Mouse (Mus musculus): ENCODE data around the gene Timm8b.
A peak's percentile ranks its signal among the peaks of the same experiment; 100 is the strongest.
"Not testable (repeated sequence)": the region's sequence is repeated elsewhere in the genome, so short reads cannot be mapped to it uniquely, and the experiment has no call there.

The Timm8b gene

GRCm38 (mm10) chr9:50602055-50602845, 1.5 kb upstream of the Timm8b start:
- DNase-seq = no peak

GRCm38 (mm10) chr9:50603998-50604324, 251 bp downstream of the Timm8b start:
- no peak for DNase-seq

GRCm38 (mm10) chr9:50604338-50604737, 628 bp downstream of the Timm8b start:
- DNase-seq = no peak

DNA sequence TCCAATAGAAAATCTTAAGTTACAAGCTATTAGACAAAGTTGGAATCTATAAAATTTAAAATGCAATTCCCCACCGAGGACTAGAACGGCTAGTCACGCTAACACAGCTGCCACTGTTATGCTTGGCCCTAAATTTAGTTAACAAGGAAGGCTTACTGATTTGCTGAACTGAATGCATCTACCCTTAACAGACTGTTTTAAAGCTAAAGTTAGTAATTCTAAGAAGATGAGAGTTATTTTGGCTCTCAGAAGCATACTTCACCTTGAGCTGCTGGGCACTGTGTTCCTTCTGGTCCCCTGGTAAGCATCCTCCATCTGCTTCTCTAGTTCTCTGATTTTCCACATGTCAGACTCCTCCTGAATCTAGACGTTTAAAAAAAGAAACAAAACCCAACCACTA, 8.4 kb downstream of the Timm8b start:
- DNase-seq = no peak

DNA sequence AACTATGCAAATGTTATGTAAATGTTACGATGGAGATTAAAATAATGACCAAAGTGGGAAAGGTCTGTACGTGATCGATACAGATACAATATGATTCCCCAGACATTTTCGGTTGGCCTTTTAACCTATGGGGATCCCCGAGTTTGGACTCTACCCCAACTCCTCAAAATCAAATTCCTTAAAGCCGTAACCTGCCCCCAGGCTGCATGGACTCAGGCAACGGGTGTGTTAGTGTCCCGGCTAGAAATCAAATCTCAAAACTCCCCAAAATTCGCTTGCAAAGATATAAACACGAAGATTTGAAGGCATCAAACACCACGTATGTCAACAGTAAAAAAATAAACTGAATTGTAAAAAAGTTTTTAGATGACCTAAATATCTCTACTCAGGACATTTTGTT, 12.5 kb downstream of the Timm8b start:
- no peak for DNase-seq

GRCm38 (mm10) chr9:50616766-50617603, 13.3 kb downstream of the Timm8b start, which contains the start of the genes Pih1d2 and Nkapd1:
Gene Pih1d2 (plus strand): TSS chr9:50617321.
Gene Nkapd1 (minus strand): TSS chr9:50617464.
- peak; percentile 80 to 87 for DNase-seq

DNA sequence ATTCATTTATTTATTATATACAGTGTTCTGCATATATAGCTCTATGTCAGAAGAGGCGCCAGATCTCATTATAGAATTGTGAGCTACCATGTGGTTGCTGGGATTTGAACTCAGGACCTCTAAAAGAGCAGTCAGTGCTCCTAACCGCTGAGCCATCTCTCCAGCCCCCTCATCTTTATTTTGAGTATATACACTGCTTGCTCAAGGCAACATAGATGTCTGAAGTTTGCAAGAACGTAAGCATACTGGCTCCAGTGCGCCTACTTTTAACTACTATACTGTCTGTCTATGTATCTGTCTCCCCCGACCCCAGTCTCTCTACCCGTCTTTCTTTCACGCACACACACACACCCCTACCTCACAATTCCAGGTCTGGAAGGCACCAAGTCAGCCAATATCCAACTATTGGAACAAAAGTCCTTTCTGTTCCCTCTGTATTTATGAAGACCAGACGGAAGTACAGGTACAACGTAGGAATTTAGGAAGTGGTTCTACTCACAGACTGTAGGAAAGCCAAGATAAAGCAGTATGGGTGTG, 14.2 kb downstream of the Timm8b start:
- no peak for DNase-seq

- DNase-seq = not testable (repeated sequence)
Observed at GRCm38 (mm10) chr9:50630903-50631302, 27.2 kb downstream of the Timm8b start.

GRCm38 (mm10) chr9:50632016-50632688, 28.4 kb downstream of the Timm8b start:
- no peak for DNase-seq

DNA sequence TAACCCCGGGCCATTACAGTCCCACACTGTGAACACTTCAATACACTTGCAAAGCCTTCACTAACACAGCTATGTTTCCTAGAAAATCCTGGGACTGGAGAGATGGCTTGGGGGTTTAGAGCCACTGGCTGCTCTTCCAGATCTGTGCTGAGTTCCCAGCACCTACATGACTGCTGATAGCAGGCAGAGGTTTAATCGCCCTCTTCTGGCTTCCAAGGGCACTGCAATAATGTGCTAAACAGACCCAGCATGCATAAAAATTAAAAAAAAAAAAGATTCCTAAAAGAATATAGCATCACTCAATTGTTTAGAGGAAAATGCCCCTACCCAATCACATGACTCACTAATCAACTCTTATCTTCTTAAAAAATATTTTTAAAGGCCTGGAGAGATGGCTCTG, 29.3 kb downstream of the Timm8b start:
- no peak for DNase-seq

- no peak for DNase-seq
Observed at GRCm38 (mm10) chr9:50634270-50634669, 30.6 kb downstream of the Timm8b start.

GRCm38 (mm10) chr9:50646826-50647370, 43.2 kb downstream of the Timm8b start:
- DNase-seq = no peak

DNA sequence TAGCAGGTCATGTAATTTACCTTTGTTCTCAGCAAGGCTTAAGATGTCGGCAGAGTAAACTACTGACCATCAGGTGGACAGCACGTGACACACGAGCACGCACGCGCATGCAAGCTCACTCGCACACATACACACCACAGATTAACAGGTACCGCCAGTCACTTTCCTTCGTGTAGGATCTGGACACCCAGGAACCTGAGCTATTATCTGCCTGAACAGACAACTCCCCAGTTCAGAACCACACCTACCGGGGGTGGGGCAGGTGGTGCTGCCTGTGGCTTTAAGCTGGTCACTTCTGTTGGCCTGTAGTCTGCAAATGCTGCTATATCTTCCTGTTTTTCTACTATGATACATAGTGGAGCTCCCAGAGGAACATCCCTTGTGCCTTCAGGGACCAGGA, 46.8 kb downstream of the Timm8b start:
- no peak for DNase-seq
